Mouse (Mus musculus) testis, postnatal 10 days (tissue): ENCODE data around the gene Fam131a.
"Not testable (repeated sequence)": the region's sequence is repeated elsewhere in the genome, so short reads cannot be mapped to it uniquely, and the experiment has no call there.

Source experiments
- DNase-seq: peaks from one replicate; pipeline ENCODE4 v3.0.0; 2021; ENCODE audit warnings: low spot score

Fam131a gene

DNA sequence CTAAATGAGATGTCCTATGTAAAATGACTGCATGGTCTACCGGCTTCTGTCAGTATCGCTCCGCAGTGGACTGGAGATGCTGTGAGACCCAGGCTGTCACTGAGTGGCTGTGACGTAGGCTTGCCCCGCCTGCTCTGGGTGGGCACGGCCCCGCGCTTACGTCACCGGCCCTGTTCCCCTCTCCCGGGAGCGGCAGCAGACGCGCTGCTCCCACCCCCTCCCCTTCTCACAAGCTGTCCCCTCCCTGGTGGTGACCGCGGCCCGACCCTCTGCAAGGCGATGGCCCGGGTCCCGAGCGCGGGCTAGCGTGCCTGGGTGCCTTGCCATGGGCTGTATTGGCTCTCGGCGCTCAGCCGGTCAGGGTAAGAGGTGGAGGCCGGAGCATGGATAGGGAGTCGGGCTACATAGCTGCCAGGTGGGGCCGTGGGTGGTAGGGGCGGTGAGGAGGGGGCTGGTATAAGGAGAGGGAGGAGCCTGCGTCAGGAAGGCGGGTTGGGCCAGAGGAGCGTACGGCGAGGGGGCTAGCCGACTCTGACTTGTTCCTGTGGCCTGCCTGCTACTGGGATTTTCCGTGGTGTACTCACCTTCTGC lies at the start of gene Fam131a:
Gene Fam131a (plus strand): TSS at position 131 of the 591 bp plus-strand sequence.
- DNase-seq = peak; percentile 91

GRCm38 (mm10) chr16:20643911-20644310 lies 49.1 kb upstream of the Fam131a start:
- DNase-seq = no peak

DNA sequence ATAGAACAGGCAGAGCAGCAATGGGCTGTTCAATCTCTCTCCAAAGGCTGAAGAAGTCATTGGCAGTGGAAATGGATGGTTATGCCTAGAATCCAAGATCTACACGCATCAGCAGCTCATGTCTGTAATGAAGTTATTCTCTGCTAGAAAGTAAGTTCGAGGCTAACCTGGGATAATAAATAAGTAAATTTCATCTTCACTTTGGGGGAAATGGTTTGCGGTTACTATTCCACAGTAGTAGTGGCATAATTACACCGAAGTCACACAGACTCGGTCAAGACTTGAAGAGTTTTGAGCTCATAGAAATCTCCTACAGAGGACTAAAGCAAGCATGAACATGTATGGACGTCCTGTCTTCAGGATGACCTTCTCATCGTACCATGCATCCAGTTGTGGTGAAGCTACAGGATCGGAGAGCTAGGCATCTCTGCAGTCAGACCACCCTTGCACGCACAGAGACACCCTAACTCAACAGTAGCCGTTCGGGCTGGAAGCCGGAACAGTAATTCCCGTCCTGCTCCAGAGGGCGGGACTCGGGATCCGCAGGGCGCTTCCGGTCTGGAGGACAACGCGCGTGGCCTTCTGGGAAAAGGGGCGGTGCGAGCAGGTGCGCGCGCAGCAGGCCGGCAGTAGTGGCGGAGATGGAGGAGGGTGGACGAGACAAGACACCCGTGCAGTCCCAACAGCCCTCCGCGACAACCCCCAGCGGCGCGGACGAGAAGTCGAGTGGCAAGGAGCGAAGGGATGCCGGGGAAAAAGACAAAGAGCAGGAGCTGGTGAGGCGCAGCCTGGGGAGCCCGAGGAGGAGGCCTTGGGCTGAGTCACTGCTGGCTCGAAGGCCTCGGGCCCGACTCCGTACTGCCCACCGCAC lies 41.7 kb upstream of the Fam131a start, which contains the start of gene Psmd2:
Gene Psmd2 (plus strand): TSS at position 577 of the 871 bp plus-strand sequence.
- DNase-seq = peak; percentile 99

DNA sequence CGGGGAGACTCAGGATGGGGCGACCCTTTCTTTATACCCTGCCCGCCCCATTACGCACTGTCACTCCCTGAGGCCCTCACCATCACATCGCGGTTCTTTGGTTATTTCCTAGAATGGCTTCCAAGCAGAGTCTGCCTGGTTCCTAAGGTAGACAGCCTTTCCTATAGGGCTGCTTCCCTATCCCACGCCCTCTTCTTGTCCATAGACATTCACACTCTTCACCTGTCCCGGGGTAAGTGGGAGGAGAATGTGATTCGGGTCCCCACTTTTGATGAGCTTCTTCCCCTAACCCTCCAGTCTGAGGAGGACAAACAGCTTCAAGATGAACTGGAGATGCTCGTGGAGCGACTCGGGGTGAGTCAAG lies 41.1 kb upstream of the Fam131a start:
- DNase-seq = no peak

DNA sequence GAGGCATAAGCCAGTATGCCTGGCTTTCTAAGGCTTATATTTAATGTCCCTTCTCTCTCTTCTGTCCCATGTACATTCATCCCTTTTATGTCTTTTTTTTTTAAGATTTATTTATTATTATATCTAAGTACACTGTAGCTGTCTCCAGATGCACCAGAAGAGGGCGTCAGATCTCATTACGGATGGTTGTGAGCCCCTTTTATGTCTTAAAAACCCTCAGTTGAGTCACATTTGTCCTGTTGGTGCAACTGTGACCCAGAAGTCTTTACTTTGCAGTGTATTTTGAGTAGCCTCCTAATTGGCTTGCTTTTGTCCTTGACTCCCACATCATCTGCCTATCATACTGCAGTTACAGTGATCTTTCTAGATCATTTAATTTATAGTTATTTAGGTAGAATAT lies 39.7 kb upstream of the Fam131a start:
- no peak for DNase-seq

DNA sequence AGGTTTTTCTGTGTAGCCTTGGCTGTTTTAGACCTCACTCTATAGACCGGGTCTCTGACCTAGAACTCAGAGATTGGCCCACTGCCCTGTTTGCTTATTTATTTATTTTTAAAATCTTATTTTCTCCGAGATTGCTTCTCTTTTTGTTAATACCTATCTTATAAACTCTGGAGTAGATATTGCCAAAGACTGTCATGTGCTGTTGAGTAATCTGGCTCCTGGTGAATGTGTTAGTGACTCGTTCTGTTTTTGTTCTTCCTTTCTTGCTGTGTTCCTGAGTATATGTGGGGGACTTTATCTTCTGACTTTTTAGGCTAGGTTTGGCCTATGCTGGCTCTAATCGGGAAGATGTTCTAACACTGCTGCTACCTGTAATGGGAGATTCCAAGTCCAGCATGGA lies 35.4 kb upstream of the Fam131a start:
- no peak for DNase-seq

GRCm38 (mm10) chr16:20668013-20668412 lies 25.0 kb upstream of the Fam131a start, which contains the start of gene Eif4g1:
Gene Eif4g1 (plus strand): TSS chr16:20668313.
- DNase-seq = not testable (repeated sequence)

- no peak for DNase-seq
Observed at GRCm38 (mm10) chr16:20670291-20670690, 22.8 kb upstream of the Fam131a start.

GRCm38 (mm10) chr16:20671886-20672285 lies 21.2 kb upstream of the Fam131a start:
- no peak for DNase-seq

DNA sequence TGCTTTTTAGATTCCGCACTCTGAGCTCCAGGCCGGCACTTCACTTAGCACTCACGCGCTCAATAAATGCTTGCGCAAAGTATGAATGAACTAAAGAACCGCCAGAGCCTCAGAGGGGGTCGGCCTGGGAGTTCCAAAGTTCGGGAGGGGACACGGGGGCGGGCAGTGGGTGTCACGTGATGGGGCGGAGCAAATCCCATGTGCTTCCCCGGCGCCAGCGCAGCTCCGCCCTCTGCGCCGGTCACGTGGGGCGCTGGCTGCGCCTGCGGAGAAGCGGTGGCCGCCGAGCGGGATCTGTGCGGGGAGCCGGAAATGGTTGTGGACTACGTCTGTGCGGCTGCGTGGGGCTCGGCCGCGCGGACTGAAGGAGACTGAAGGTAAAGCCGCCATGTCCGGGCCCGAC lies 20.5 kb upstream of the Fam131a start:
- peak; percentile 99 for DNase-seq

DNA sequence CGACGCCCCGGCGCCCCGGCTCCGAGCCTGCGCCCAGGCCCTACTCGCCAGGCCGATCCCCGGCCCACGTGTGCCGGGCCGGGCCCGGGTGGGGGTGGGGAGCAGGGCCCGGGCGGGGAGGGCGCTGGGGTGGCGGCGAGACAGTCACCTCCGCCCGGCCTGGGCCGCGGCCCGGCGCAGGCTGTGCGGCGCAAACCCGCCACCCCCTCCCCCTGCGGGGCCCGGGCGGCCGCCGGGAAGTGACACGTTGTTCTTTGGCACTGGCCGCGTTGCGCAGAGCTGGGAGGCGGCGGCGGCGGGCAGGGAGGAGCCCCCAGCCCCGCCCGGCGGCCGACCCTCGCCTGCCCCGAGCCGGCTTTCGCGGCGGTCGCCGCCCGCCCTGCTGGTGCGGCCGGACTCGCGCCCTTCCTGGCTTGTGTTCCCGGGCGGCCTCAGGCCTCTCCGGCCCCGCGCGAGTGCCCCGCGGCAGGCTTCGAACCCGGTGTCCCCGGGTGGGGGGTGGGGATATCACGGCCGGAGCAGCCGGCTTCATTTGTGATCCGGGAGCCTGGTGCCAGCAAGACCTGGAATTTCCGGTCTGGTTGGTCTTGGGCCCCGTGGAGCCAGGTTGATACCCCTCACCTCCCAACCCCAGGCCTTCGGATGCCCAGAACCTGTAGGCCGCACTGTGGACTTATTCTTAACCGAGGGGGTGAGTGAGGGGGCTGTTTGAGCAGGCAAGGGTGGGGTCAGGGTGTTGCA lies 19.9 kb upstream of the Fam131a start:
- peak; percentile 81 for DNase-seq

DNA sequence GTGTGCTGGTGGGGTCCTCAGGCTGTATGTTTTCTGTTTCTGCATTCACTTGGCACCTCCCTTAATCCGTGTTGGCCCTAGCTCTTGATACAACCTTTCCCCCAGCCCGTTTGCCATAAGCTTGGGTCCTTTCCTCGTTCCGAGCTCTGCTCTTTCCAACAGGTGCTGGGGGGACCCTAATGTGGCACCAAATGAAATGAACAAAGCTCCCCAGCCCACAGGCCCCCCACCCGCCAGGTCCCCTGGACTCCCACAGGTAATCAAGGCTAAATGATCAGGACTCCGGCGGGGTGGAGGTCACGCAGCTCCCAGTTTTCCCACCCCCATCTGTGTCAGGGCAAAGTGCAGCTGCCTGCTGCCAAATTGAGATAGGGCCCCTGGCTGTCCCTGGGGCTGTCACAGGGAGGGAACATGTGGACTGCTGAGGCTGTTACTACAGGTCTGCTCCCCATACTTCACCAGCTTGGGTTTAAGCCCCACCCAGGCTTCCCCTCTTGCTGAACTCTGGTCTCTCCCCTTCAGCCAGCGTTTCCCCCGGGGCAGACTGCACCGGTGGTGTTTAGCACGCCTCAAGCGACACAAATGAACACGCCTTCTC lies 19.2 kb upstream of the Fam131a start:
- peak; percentile 52 for DNase-seq

GRCm38 (mm10) chr16:20675213-20675612 lies 17.8 kb upstream of the Fam131a start:
- no peak for DNase-seq

DNA sequence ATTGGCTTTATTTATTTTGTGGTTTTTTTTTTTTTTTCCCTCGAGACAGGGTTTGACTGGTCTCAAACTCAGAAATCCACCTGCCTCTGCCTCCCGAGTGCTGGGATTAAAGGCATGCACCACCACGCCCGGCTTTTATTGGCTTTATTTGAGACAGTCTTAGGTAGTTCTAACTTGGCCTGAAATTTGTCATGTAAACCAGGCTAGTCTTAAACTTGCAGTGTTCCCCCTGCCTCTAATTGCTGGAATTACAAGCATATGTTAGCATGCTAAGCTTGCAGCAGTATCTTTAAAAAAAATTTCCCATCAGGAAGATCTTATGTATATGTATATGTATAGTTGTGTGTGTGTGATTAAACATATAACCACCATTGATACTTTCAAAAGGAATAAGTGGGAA lies 16.3 kb upstream of the Fam131a start:
- DNase-seq = no peak

GRCm38 (mm10) chr16:20677380-20677779 lies 15.7 kb upstream of the Fam131a start:
- DNase-seq = no peak

GRCm38 (mm10) chr16:20677974-20678675 lies 14.9 kb upstream of the Fam131a start:
- peak; percentile 78 for DNase-seq

GRCm38 (mm10) chr16:20690774-20691173 lies 2.3 kb upstream of the Fam131a start:
- DNase-seq = no peak

GRCm38 (mm10) chr16:20691617-20692016 lies 1.4 kb upstream of the Fam131a start:
- no peak for DNase-seq

- DNase-seq = no peak
Observed at GRCm38 (mm10) chr16:20692241-20692965, 638 bp upstream of the Fam131a start.

GRCm38 (mm10) chr16:20694781-20695180 lies 1.7 kb downstream of the Fam131a start:
- peak; percentile 58 for DNase-seq
